Mouse (Mus musculus) testis, postnatal 14 days (tissue): ENCODE measurements around the gene Cda.
"Not testable (repeated sequence)": the region's sequence is repeated elsewhere in the genome, so short reads cannot be mapped to it uniquely, and the experiment has no call there.

Experiments used
- DNase-seq: peaks from one replicate; pipeline ENCODE4 v3.0.0; 2021; ENCODE audit warnings: low spot score

Cda gene

GRCm38 (mm10) chr4:138335036-138335435, 32.8 kb downstream of the Cda start:
- DNase-seq = no peak

GRCm38 (mm10) chr4:138333135-138333534, 34.7 kb downstream of the Cda start:
- DNase-seq = no peak

GRCm38 (mm10) chr4:138331647-138332046, 36.1 kb downstream of the Cda start:
- no peak for DNase-seq

- DNase-seq = no peak
Observed at GRCm38 (mm10) chr4:138330264-138330671, 37.5 kb downstream of the Cda start.

- no peak for DNase-seq
Observed at GRCm38 (mm10) chr4:138327891-138328470, 39.8 kb downstream of the Cda start.

GRCm38 (mm10) chr4:138327155-138327554, 40.6 kb downstream of the Cda start:
- DNase-seq = not testable (repeated sequence)

GRCm38 (mm10) chr4:138326077-138326695, 41.6 kb downstream of the Cda start, which contains the start of gene Pink1:
TSS of gene Pink1 (minus strand) at chr4:138326307.
- DNase-seq = peak; percentile 88

GRCm38 (mm10) chr4:138325466-138326076, 42.2 kb downstream of the Cda start:
- DNase-seq = peak; percentile 94

GRCm38 (mm10) chr4:138324451-138324850, 43.3 kb downstream of the Cda start:
- DNase-seq = no peak

GRCm38 (mm10) chr4:138323753-138324152, 44.0 kb downstream of the Cda start:
- peak; percentile 63 for DNase-seq

GRCm38 (mm10) chr4:138322692-138323091, 45.1 kb downstream of the Cda start:
- no peak for DNase-seq

GRCm38 (mm10) chr4:138321488-138321887, 46.3 kb downstream of the Cda start:
- DNase-seq = no peak

GRCm38 (mm10) chr4:138320711-138321110, 47.1 kb downstream of the Cda start:
- DNase-seq = no peak

GRCm38 (mm10) chr4:138319508-138319907, 48.3 kb downstream of the Cda start:
- peak; percentile 79 for DNase-seq

GRCm38 (mm10) chr4:138318509-138319266, 49.1 kb downstream of the Cda start:
- DNase-seq = no peak

- no peak for DNase-seq
Observed at GRCm38 (mm10) chr4:138316369-138316768, 51.4 kb downstream of the Cda start.

GRCm38 (mm10) chr4:138315781-138316180, 52.0 kb downstream of the Cda start:
- no peak for DNase-seq

GRCm38 (mm10) chr4:138313795-138314194, 54.0 kb downstream of the Cda start:
- DNase-seq = no peak

GRCm38 (mm10) chr4:138313021-138313420, 54.8 kb downstream of the Cda start:
- no peak for DNase-seq

GRCm38 (mm10) chr4:138312105-138312504, 55.7 kb downstream of the Cda start:
- DNase-seq = no peak

- no peak for DNase-seq
Observed at GRCm38 (mm10) chr4:138311595-138311994, 56.2 kb downstream of the Cda start.

GRCm38 (mm10) chr4:138310311-138310910, 57.4 kb downstream of the Cda start:
- DNase-seq = no peak
